Mouse (Mus musculus) thymus, postnatal 10 days (tissue): Measurements from ENCODE around the gene Clcn2.

Source experiments
- DNase-seq, 2 experiments: peaks; one replicate each; pipeline ENCODE4 v3.0.0; 2021; ENCODE audit warnings: low spot score in 2 of 2

Gene Clcn2

DNA sequence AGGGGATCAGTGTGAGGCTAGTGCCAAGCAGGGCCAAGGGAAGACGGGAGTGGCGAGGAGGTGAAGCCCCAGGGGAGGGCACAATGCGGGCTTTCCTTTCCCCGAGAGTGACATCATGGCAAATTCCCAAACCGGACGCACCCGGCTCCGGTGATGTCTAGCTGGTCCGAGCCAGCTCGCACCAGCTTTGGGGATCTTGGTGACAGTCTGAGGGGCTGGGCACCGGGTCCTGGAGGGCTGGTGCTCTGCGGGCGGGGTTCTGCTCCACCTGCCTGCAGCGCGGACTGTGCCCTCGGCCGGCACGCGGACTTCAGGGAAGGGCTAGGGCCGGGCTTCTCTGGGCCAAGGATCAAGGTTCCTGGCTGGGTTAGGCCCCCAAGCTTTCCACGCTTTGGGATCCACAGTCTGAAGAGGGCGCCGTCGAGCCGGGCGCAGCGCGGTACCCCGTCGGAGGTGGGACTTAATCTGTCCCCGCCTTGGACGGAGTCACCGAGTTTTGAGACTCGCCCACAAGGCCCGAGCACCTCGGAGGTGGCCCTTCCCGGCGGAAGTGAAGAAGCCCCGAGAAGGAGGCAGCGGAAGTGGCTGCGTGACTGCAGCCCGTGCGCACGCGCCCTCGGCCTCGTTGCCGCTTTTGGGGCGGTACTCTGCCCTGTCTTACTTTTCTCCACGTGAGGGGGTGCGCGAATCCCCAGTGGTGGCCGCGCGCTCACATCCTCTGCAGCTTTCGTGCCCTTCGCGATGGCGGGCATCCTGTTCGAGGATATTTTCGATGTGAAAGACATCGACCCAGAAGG lies at the start of gene Clcn2, which contains the start of gene Polr2h:
Gene Clcn2, minus strand, starts transcription at position 566 of the 797 bp plus-strand sequence.
Gene Polr2h, plus strand, starts transcription at position 485 of the 797 bp plus-strand sequence.
- peak; percentile 95 for DNase-seq

DNA sequence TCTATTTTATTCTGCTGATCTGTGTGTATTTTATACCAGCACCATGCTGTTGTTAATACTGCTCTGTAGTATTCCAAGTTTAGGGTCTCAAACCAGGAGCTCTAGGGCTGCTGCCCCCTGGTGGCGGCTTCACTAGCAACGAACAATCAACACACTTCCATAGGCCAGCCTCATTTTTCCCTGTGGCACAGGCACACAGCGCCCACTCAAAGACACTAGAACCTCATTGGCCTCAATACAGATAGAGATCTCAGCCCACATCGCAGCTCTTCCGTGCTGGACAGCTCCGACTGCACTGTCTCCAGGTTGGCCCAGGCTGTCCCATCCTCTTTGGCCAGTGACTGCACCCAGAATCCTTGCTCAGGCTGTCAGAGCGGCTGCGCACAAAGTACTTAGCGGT lies 47.7 kb upstream of the Clcn2 start:
- DNase-seq = peak in 1 of 2 experiments; percentile 58

DNA sequence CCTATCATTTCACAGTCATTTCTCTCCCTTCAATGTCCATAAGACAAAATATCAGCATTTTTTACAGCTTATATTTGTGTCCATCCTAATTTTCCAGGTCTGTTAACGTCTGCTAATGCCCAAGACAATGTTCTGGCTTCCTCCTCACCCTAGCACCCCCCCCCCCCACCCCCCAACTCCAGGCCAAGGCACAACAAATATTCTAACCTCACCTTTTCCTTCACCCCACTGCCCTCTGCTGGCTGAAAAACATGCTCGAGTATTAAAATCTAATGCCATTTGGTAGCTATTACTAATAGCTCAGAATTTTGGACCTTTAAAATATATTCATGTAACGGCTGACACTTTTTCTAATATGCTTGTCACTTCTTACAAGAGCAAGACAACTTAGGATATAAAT lies 44.1 kb upstream of the Clcn2 start:
- DNase-seq = peak in 1 of 2 experiments; percentile 26

DNA sequence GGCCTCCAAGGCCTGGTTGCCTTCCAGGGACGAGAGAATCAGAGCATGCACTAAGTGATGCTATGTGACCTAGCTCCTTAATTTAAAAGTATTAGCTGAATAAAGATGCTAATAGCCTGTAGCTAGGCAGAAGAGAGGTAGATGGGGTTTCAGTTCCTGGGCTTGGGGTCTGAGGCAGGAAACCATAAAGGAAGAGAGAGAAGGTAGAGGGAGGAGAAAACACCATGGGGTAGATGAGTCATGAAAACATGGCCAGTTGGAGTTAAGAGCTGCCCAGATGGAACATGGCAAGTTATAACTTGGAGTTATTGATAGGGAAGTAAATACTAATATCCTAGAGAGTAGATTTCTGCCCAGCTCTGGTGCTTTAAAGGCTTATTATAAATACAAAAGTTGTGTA lies 39.8 kb upstream of the Clcn2 start:
- no peak for DNase-seq

DNA sequence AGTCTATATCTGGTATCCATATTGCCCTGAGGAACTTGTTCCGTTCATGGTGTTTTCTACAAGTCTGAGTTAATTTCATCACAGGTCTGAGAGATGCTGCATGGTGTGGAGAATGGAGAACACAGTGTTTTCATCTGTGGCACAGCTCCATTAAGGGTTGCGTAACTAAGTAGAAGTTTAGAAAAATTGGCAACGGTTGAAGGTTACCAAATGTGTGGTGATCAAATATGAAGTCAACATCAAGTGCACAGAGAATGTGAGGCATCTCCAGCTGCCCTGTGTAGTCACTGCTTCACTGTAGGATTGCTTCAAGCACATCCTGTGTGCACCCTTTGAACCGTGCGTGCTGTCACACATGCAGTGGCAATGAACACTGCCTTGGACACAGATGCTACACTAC lies 38.5 kb upstream of the Clcn2 start:
- DNase-seq = no peak

DNA sequence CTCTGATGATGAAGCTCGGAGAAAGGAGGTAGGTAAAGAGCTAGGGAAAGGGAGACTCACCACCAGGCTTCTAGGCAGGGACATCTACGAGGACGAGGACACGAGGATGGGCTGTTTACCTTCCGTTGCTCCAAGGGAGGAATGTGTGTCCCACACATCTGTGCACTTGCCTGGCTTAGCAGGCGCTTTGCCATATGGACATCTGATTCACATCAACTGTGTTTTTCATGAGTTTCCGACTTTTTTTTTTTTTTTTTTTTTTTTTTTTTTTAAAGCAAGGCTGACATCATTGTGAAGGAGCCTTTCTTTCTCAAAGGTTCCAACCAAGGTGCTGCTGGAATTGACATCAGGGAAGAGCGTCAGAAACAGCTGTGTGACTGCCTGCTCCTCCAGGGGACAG lies 33.0 kb upstream of the Clcn2 start:
- DNase-seq = no peak

DNA sequence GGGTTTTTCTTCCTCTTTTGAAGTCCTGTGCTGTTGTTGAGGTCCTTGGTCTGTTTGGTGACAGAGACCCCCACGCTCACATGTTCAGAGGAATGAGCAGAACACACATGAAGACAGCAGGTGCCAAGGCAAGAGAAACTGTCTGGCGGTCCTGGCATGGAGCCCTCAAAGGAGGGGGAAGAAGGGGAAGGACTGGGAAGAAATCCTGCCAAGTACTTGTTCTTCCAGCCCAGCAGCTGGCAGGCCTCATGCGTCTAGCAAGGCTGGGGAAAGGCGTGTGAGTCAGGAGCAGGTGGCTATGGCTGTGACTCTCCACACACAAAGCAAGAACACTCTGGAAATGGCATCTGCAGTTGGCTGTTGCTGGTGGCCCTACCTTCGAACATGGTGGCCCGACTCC lies 29.1 kb upstream of the Clcn2 start:
- no peak for DNase-seq

DNA sequence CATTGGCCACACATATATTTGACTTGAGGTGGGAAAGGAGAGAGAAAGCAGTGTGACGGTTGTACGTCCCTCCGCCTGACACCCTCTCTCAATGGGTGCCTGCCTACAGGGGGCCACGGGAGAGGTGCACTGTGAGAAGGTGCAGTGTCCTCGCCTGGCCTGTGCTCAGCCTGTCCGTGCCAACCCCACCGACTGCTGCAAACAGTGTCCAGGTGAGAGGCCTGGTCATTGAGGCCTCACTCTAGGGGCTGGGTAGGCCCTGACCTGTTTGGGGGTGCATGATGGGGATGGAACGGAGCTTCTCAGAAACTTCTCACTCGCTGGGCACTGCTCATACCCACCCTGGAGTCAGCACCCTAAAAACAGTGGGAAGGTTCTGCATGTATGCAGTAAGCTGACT lies 22.3 kb upstream of the Clcn2 start:
- DNase-seq = no peak

DNA sequence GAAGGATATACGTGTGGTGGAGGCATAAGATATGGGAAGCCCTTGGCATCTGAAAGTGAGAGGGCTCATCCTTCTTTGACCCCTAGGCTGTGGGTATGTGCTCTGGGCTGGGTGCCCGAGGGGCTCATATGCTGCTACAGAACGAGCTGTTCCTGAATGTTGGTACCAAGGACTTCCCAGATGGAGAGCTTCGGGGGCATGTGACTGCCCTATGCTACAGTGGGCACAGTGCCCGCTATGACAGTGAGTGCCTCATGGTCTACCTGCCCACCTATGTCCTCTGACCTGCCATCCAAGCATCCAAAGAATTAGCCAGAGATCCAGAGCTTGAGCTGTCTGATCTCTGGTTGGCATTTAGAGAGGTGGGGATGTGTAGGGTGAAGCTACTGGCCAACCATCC lies 19.3 kb upstream of the Clcn2 start:
- DNase-seq = no peak

DNA sequence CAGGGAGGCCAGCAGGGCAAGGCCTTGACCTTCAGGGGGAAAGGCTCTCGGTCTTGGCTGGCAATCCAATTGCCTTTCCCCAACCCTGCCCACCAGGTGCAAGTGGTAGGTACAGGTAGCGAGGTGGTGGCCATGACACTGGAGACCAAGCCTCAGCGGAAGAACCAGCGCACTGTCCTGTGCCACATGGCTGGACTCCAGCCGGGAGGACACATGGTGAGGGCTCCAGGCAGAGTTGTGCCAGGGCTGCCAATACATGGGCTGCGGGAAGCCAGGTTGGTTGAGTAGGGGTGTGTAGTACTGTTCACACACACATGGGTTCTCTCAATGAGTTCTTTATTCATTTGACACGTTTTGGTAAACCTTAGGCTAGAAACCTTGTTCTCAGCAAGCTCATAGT lies 18.6 kb upstream of the Clcn2 start:
- DNase-seq = no peak

DNA sequence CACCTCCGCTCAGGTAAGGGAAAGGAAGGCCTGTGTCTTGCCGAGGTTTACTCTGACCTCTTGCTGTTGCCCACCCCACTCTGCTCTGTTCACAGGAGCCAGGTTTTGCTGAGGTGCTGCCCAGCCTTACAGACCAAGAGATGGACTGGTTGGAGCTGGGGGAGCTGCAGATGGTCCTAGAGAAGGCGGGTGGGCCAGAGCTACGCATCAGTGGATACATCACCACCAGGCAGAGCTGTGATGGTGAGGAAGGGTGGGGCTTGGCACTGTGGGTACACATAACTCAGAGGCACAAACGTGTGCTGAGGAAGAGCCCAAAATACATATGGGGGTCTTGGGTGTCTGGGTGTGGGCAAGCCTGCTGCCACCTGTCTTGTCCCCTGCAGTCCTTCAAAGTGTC lies 18.1 kb upstream of the Clcn2 start:
- DNase-seq = no peak

DNA sequence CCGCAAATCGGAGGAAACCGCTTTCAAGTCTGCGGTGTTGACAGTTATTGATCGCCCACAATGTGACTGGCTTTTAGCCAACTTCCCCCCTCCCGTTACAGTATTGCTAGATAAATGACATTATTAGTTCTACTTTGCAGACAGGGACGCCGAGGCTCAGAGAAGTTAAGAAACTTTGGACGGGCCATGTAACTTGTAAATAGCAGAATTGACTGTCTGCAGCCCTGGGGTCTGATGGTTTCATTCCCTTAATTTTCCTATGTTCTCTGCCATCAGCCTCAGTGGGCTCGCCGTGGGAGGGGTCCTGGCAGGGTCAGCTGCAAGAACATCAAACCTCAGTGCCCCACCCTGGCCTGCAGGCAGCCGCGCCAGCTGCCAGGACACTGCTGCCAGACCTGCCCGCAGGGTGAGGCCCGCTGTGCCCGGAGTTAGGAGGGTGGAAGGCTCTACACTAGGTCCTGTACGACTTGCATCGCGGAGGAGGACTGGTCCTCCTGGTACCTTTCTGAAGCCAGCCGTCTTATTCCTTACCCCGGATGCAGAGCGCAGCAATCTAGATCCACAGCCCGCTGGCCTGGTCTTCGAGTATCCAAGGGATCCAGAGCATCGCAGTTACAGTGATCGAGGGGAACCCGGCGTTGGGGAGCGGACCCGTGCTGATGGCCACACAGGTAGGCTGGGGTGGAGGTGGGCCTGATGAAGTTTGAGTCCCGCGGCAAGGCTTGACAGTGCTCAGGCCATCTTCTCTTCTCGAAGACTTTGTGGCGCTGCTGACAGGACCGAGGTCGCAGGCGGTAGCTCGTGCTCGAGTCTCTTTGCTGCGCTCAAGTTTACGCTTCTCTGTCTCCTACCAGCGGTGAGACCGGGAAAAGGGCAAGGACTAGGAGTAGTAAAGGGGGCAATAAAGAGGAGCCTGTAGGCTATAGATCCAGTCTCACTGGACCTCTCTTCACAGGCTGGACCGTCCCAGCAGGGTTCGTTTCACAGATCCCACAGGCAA lies 16.5 kb upstream of the Clcn2 start, which contains the start of gene Thpo:
Gene Thpo, minus strand, starts transcription at position 781 of the 1,000 bp plus-strand sequence.
- no peak for DNase-seq

DNA sequence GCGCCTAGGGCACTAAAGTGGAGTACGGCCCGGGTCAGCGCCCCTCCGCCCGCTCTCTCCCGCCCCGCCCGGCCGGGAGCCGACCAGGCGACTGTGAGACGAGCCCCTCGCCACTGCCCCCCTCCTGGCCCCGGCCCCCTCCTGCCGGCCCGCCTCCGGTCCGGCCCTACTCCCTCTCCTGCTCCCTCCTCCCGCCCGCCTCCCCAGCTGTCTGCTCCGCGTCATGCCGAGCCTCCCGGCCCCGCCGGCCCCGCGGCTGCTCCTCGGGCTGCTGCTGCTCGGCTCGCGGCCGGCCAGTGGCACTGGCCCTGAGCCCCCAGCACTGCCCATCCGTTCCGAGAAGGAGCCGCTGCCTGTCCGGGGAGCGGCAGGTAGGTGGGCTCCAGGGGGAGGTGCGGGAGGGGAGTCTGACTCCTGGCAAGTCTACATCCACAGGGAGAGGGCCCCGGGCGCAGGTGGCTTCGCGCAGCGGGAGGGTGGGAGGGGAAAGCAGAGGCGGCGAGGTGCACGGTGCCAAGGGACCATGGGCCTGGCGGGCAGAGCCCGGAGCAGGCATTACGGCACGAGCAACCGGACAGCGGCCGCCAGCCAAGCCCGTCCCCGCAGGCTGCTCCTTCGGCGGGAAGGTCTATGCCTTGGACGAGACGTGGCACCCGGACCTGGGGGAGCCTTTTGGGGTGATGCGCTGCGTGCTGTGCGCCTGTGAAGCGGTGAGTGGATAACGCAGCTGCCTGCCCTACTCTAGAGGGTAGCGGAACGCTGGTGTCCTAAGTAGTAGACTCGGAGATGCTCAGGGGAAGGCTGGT lies 15.6 kb upstream of the Clcn2 start, which contains the start of gene Chrd:
Gene Chrd, plus strand, starts transcription at position 203 of the 806 bp plus-strand sequence.
- no peak for DNase-seq

DNA sequence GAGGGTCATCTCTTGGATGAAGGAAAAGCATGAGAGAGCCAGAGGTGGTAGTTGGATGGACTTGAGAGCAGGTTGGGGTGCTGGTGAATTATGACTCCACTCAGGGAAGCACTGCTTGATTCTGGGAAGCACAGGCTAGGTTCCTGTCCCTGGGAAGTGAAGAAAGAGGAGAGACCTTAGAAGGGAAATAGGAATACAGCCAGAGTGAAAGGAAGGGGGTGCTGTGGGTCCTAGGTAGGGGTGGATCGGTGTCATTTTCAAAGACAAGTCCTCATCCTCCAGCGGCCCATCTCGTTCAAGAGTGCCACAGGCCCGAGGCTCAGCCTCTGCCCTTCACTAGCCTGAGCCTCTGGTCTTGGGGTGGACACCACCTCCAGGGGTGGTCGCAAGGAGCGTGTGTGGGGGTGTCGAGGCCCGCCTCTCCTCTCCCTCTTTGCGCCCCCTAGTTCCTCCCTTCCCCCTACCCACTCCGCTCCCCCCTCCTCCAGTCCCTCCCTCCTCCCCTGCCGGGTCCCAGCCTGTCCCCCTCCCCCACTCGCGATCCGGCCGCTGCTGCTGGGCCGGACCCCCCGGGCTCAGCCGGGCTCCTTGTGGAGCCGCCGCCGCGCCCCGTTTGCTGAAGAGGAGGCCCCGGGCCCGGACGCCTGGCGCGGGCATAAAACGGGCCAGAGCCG lies 14.8 kb upstream of the Clcn2 start:
- no peak for DNase-seq

DNA sequence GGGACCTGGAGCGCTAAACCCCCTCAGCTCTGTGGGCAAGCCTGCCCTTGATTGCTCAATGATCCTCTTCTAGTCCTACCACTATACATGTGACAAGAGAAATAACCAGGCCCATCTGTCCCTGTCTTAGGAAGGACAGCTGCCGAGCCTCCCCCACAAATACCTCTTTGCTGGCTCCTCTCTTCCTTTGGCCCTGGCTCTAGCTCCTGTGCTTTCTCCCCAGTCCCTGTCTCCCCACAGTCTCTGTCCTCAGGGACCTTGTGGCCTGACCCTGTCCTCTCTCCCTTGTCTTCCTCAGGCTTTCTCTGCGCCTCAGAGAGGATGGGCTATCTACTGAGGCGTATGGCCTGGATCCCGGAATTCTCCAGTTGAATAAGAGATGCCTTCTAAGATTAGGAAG lies 14.1 kb upstream of the Clcn2 start:
- DNase-seq = no peak

DNA sequence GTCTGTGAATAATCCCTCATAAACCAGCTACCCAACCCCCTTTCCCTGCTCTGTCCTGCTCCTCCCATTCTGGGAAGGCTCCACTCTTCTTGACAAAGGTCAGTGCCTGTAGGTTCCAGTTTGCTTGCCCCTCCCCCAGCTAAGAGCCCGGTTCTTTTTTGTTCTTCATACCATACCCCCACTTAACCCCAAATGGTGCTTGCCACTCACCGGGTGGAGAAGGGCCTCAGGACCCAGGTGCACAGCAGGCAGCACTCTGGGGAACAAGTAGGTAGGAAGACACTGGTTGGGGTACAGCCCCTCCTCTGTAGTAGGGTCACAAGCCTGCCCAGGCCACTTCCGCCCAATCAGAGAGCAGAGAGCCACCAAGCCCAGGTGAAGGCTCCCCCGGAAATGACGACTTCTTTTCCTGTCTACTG lies 12.8 kb upstream of the Clcn2 start:
- no peak for DNase-seq

DNA sequence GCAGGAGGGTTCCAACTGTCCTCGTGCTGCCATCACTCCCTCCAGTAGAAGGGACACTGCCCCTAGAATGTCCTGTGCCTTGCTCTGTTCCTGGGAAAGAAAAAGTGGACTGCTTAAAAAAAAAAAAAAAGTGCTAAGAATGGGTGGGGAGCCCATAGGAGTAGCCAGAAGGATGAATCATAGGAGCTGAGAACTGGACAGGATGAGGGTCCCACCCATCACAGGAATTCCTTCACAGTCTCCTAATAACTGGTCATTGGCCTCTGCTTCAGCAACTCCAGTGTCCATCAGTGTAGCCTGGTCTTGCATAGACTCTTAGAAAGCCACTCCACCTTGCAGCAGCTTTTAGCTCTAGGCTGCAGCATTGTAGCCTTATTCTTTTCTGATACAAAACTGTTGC lies 8.8 kb upstream of the Clcn2 start:
- DNase-seq = no peak

DNA sequence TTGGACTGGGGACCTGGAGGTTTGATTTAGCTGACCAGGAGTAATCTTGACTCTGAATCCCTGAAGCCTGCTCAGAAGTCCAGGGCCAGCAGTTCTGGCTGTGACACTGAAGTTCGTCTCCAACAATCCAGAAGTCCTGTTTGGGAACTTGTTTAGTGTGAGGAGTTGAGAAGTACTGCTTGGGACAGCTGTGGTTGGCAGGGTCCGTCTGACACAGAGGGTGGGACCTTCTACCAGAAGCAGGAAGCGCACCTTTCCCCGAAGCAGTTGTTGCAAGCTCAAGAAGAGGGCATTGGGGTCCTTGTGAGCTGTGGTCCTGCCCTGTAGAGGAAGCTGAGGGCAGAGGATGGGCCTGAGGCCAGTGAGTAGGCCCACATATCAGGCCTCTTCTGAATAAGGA lies 8.2 kb upstream of the Clcn2 start:
- DNase-seq = no peak

DNA sequence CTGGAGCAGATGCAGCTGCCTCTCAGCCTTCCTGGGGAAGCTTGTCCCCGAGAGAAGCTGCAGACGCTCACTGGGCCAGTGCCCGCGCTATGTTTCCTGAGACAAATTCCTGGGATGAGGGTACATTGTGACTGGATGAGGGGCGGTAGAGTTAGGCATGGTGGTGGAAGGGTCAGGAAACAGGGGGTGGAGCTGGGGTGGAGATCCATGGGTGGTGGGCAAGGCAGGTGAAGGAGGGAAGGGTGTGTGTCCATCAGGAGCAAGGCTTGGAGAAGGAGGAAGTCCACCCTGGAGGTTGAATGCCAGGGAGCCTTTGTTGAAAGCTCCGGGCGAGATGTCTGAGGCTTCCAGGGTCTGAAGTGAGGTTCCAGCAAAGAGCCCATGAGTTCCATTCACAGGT lies 7.8 kb upstream of the Clcn2 start:
- DNase-seq = no peak

DNA sequence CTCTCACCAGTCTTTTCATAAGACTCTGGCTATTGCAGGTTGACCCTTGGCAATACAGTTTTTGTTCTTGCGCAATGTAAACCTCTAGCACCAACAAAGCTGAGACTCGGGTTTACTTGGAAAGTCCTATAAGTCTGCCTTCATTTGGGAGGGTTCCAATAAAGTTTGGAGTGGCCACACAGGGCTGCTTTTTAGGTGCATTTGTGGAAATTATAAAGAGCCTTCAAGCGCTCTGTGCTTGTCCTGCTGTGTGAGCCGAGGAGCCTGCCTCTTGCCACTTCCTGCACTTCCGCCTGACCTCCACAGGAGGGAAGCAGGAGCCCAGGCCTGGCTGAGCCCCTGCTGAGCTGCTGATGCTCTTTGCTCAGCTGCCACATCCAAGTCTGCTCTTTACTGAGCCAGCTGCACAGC lies 6.8 kb upstream of the Clcn2 start:
- DNase-seq = no peak

DNA sequence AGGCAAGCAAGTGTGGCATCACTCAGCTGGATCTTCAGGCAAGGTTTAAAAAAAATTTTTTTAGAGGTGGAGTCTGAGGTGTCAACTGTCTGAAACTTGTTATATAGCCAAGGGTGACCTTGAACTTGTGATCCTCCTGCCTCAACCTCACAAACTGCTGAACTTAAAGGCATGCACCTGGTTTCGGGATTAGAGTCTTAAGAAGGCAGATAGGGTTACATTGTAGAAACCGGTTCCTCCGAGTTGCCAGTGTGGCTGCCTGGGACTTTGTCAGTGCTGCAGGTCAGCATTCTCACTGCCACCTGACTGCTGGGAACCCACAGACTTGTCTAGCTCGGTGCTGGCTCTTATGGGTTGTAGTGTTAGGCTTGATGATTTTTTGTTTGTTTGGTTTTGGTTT lies 5.7 kb upstream of the Clcn2 start:
- DNase-seq = no peak
